Mouse (Mus musculus) forebrain, embryonic 10.5 days (tissue): Measurements from ENCODE around the gene Kcna10. TPM values are rescaled to one million over a fixed set of nuclear protein-coding genes. Genes with fewer than 3 reads are reported as not detected.

Experiments
- DNase-seq: peaks from one replicate; pipeline ENCODE4 v3.0.0-alpha.2; 2017; ENCODE audit warnings: low spot score; ENCODE audit errors: extremely low spot score
- H3K27ac ChIP-seq: fragments of 300-500 bp; sonication (generic); 2 replicates; pipeline ENCODE4 v1.5.1; 2016; ENCODE audit warnings: mild to moderate bottlenecking
- H3K27me3 ChIP-seq: fragments of 300-500 bp; sonication (generic); 2 replicates; pipeline ENCODE4 v1.6.1; 2016; ENCODE audit warnings: mild to moderate bottlenecking; ENCODE audit not compliant: poor library complexity, severe bottlenecking
- H3K36me3 ChIP-seq: fragments of 300-500 bp; sonication (generic); replicated peaks from 2 replicates; pipeline ENCODE4 v1.6.1; 2016; ENCODE audit warnings: mild to moderate bottlenecking, moderate library complexity
- H3K4me1 ChIP-seq: fragments of 300-500 bp; sonication (generic); 2 replicates; pipeline ENCODE4 v1.6.1; 2016
- H3K4me3 ChIP-seq: fragments of 300-500 bp; sonication (generic); 2 replicates; pipeline ENCODE4 v1.5.1; 2016; ENCODE audit warnings: mild to moderate bottlenecking, moderate library complexity
- H3K9me3 ChIP-seq: fragments of 300-500 bp; sonication (generic); 2 replicates; pipeline ENCODE4 v1.6.1; 2016; ENCODE audit warnings: mild to moderate bottlenecking, moderate library complexity
- WGBS: fragments of 180-500 bp; shearing (Covaris S2); methylation state at CpG from one replicate; pipeline ENCODE4 v1.1.7; 2016; 5-methylcytosine and 5-hydroxymethylcytosine counted together
- polyA plus RNA-seq: library from polyadenylated mRNA; unstranded; fragments of >200 nt; fragmentation: Nextera tagmentation; extraction: Ambion mirVana; gene quantifications from 2 replicates; pipeline ENCODE4 v1.2.1, GENCODE M21; 2016

The Kcna10 gene
- polyA plus RNA-seq, 1 experiment from 2014 or later = not detected

GRCm38 (mm10) chr3:107172556-107172955, 10.3 kb upstream of the Kcna10 start:
- DNase-seq = no peak
- H3K4me1 ChIP-seq = no peaks in the 10 kb centered on the region
- WGBS = 83% methylated on average over 1 of the region's 1 CpGs
- H3K9me3 ChIP-seq = no peaks in the 10 kb centered on the region
- no peak overlapping the region for H3K4me3 ChIP-seq
- no peak overlapping the region for H3K27ac ChIP-seq
- no peaks in the 10 kb centered on the region for H3K27me3 ChIP-seq
- no peaks in the 10 kb centered on the region for H3K36me3 ChIP-seq

- no peak for DNase-seq
- WGBS = 83% methylated on average over 4 of the region's 4 CpGs
- Histone ChIP-seq H3K4me3 (no peak overlapping the region), H3K36me3 (no peaks in the 10 kb centered on the region), H3K4me1 (no peaks in the 10 kb centered on the region), H3K9me3 (no peaks in the 10 kb centered on the region), H3K27ac (no peak overlapping the region), H3K27me3 (no peaks in the 10 kb centered on the region)
Measured at GRCm38 (mm10) chr3:107175486-107175885, 7.4 kb upstream of the Kcna10 start.

- H3K9me3 ChIP-seq = no peaks in the 10 kb centered on the region
- H3K27ac ChIP-seq = no peak overlapping the region
- no peak overlapping the region for H3K4me3 ChIP-seq
- H3K4me1 ChIP-seq = no peaks in the 10 kb centered on the region
- 90% methylated on average over 9 of the region's 9 CpGs for whole genome bisulfite sequencing
- no peak for DNase-seq
- H3K36me3 ChIP-seq = no peaks in the 10 kb centered on the region
- no peaks in the 10 kb centered on the region for H3K27me3 ChIP-seq
Measured at GRCm38 (mm10) chr3:107176501-107176900, 6.4 kb upstream of the Kcna10 start.

GRCm38 (mm10) chr3:107180860-107181259, 2.0 kb upstream of the Kcna10 start:
- no peak for DNase-seq
- Histone ChIP-seq H3K27me3 (no peaks in the 10 kb centered on the region), H3K9me3 (no peaks in the 10 kb centered on the region), H3K36me3 (no peaks in the 10 kb centered on the region), H3K27ac (no peak overlapping the region), H3K4me1 (no peaks in the 10 kb centered on the region), H3K4me3 (no peak overlapping the region)
- WGBS = 78% methylated on average over 2 of the region's 2 CpGs

- H3K27ac ChIP-seq = no peak overlapping the region
- WGBS = 96% methylated on average over 3 of the region's 3 CpGs
- no peaks in the 10 kb centered on the region for H3K9me3 ChIP-seq
- no peaks in the 10 kb centered on the region for H3K4me1 ChIP-seq
- H3K27me3 ChIP-seq = no peaks in the 10 kb centered on the region
- no peak for DNase-seq
- H3K4me3 ChIP-seq = no peak overlapping the region
- H3K36me3 ChIP-seq = no peaks in the 10 kb centered on the region
Measured at GRCm38 (mm10) chr3:107183178-107183577, 322 bp downstream of the Kcna10 start.

GRCm38 (mm10) chr3:107185597-107185996, 2.7 kb downstream of the Kcna10 start:
- Histone ChIP-seq H3K36me3 (no peaks in the 10 kb centered on the region), H3K9me3 (no peaks in the 10 kb centered on the region), H3K4me3 (no peak overlapping the region), H3K27me3 (no peaks in the 10 kb centered on the region), H3K4me1 (no peaks in the 10 kb centered on the region), H3K27ac (no peak overlapping the region)
- DNase-seq = no peak
- WGBS = 83% methylated on average over 3 of the region's 3 CpGs

- Histone ChIP-seq H3K27ac (no peak overlapping the region), H3K4me1 (no peaks in the 10 kb centered on the region), H3K27me3 (no peaks in the 10 kb centered on the region), H3K4me3 (no peak overlapping the region), H3K36me3 (no peaks in the 10 kb centered on the region), H3K9me3 (no peaks in the 10 kb centered on the region)
- no peak for DNase-seq
- 92% methylated on average over 4 of the region's 4 CpGs for WGBS
Measured at GRCm38 (mm10) chr3:107187022-107187421, 4.2 kb downstream of the Kcna10 start.

GRCm38 (mm10) chr3:107188226-107188899, 5.5 kb downstream of the Kcna10 start:
- H3K36me3 ChIP-seq = no peaks in the 10 kb centered on the region
- no peaks in the 10 kb centered on the region for H3K27me3 ChIP-seq
- H3K4me1 ChIP-seq = no peaks in the 10 kb centered on the region
- H3K4me3 ChIP-seq = no peak overlapping the region
- no peak overlapping the region for H3K27ac ChIP-seq
- WGBS = 51% methylated on average over 6 of the region's 6 CpGs
- no peaks in the 10 kb centered on the region for H3K9me3 ChIP-seq
- no peak for DNase-seq

GRCm38 (mm10) chr3:107201310-107202180, 18.7 kb downstream of the Kcna10 start:
- H3K9me3 ChIP-seq = no peaks in the 10 kb centered on the region
- no peaks in the 10 kb centered on the region for H3K36me3 ChIP-seq
- H3K4me3 ChIP-seq = no peak overlapping the region
- H3K27me3 ChIP-seq = no peaks in the 10 kb centered on the region
- DNase-seq = no peak
- 60% methylated on average over 9 of the region's 9 CpGs for WGBS
- H3K27ac ChIP-seq = no peak overlapping the region
- peaks cover 13% of the 10 kb centered on the region for H3K4me1 ChIP-seq

- no peak for DNase-seq
- H3K4me3 ChIP-seq = no peak overlapping the region
Measured at GRCm38 (mm10) chr3:107204413-107204812, 21.6 kb downstream of the Kcna10 start.

GRCm38 (mm10) chr3:107205170-107205569, 22.3 kb downstream of the Kcna10 start:
- H3K27me3 ChIP-seq = no peaks in the 10 kb centered on the region
- peaks cover 24% of the 10 kb centered on the region for H3K4me1 ChIP-seq
- no peak overlapping the region for H3K27ac ChIP-seq
- H3K9me3 ChIP-seq = no peaks in the 10 kb centered on the region
- DNase-seq = no peak
- H3K36me3 ChIP-seq = no peaks in the 10 kb centered on the region
- no peak overlapping the region for H3K4me3 ChIP-seq

More at GRCm38 (mm10) chr3:107204413-107204812, 21.6 kb downstream of the Kcna10 start:
- no peaks in the 10 kb centered on the region for H3K27me3 ChIP-seq
- no peaks in the 10 kb centered on the region for H3K9me3 ChIP-seq
- peaks cover 24% of the 10 kb centered on the region for H3K4me1 ChIP-seq
- H3K27ac ChIP-seq = no peak overlapping the region
- WGBS = 91% methylated on average over 3 of the region's 3 CpGs
- H3K36me3 ChIP-seq = no peaks in the 10 kb centered on the region

GRCm38 (mm10) chr3:107205994-107206393, 23.1 kb downstream of the Kcna10 start:
- Histone ChIP-seq H3K4me1 (peaks cover 24% of the 10 kb centered on the region), H3K27ac (no peak overlapping the region), H3K4me3 (no peak overlapping the region), H3K9me3 (no peaks in the 10 kb centered on the region), H3K27me3 (no peaks in the 10 kb centered on the region), H3K36me3 (no peaks in the 10 kb centered on the region)
- 17% methylated on average over 4 of the region's 4 CpGs for WGBS
- peak; percentile 52 for DNase-seq

- 70% methylated on average over 4 of the region's 4 CpGs for WGBS
- no peak for DNase-seq
- Histone ChIP-seq H3K36me3 (no peaks in the 10 kb centered on the region), H3K9me3 (no peaks in the 10 kb centered on the region), H3K27me3 (no peaks in the 10 kb centered on the region), H3K4me1 (peaks cover 18% of the 10 kb centered on the region), H3K27ac (no peak overlapping the region), H3K4me3 (no peak overlapping the region)
Measured at GRCm38 (mm10) chr3:107206490-107207150, 23.8 kb downstream of the Kcna10 start.
